Mouse (Mus musculus) kidney, postnatal 0 days (tissue): Measurements from ENCODE around the gene Igfbp7. TPM values are rescaled to one million over a fixed set of nuclear protein-coding genes. Genes with fewer than 3 reads are reported as not detected.

ENCODE experiments used
- ATAC-seq: fragments of 200-750 bp; cut with Nextera tagmentation; replicated peaks from 2 replicates; pipeline ENCODE4 v1.8.0; 2017; ENCODE audit warnings: low read depth, moderate number of reproducible peaks, moderate TSS enrichment, moderate library complexity; ENCODE audit not compliant: low FRiP score
- DNase-seq: peaks from one replicate; pipeline ENCODE4 v3.0.0-alpha.2; 2016; ENCODE audit warnings: low spot score
- H3K27ac ChIP-seq: fragments of 300-500 bp; sonication (generic); 2 replicates; pipeline ENCODE4 v1.5.1; 2014; ENCODE audit warnings: mild to moderate bottlenecking
- H3K27me3 ChIP-seq: fragments of 300-500 bp; sonication (generic); 2 replicates; pipeline ENCODE4 v1.6.1; 2014; ENCODE audit warnings: low read length, mixed read lengths; ENCODE audit not compliant: insufficient read depth
- H3K36me3 ChIP-seq: fragments of 300-500 bp; sonication (generic); 2 replicates; pipeline ENCODE4 v1.6.1; 2014; ENCODE audit warnings: low read length, mixed read lengths; ENCODE audit not compliant: insufficient read depth
- H3K4me1 ChIP-seq: fragments of 300-500 bp; sonication (generic); replicated peaks from 2 replicates; pipeline ENCODE4 v1.6.1; 2014; ENCODE audit warnings: antibody characterized with exemption, low read length, mixed read lengths; ENCODE audit not compliant: insufficient read depth
- H3K4me2 ChIP-seq: fragments of 300-500 bp; sonication (generic); 2 replicates; pipeline ENCODE4 v1.6.1; 2014; ENCODE audit warnings: mild to moderate bottlenecking, low read length, moderate library complexity, mixed read lengths
- H3K4me3 ChIP-seq: fragments of 300-500 bp; sonication (generic); replicated peaks from 2 replicates; pipeline ENCODE4 v1.5.1; 2014; ENCODE audit warnings: low read depth, low read length
- H3K9ac ChIP-seq: fragments of 300-500 bp; sonication (generic); 2 replicates; pipeline ENCODE4 v1.6.1; 2014; ENCODE audit warnings: low read depth, low read length
- H3K9me3 ChIP-seq: fragments of 300-500 bp; sonication (generic); replicated peaks from 2 replicates; pipeline ENCODE4 v1.6.1; 2016; ENCODE audit warnings: low read length, inconsistent platforms, mixed read lengths
- CTCF ChIP-seq: IDR thresholded peaks from 2 replicates; pipeline ENCODE4 v1.5.1; 2016; ENCODE audit warnings: antibody characterized with exemption, low read depth, mild to moderate bottlenecking, moderate library complexity
- WGBS: fragments of 180-500 bp; shearing (Covaris S2); extraction: QIAGEN DNeasy Blood & Tissue Kit; methylation state at CpG from one replicate; pipeline ENCODE4 v1.1.7; 2014; 5-methylcytosine and 5-hydroxymethylcytosine counted together
- polyA plus RNA-seq: library from polyadenylated mRNA; unstranded; fragments of >200 nt; fragmentation: Nextera tagmentation; extraction: Ambion mirVana; gene quantifications from 2 replicates; pipeline ENCODE4 v1.2.1, GENCODE M21; 2015

Igfbp7 gene
- polyA plus RNA-seq, 1 experiment from 2014 or later = 1,398 TPM

GRCm38 (mm10) chr5:77436308-77436707, 28.5 kb upstream of the Igfbp7 start:
- TF ChIP-seq CTCF = no peak
- no peaks in the 10 kb centered on the region for H3K9me3 ChIP-seq
- H3K27ac ChIP-seq = no peak overlapping the region
- peaks cover 6% of the 10 kb centered on the region; the same call in 1 of the 2 replicates for H3K4me1 ChIP-seq
- H3K4me2 ChIP-seq = no peak overlapping the region
- peak; percentile 40 for DNase-seq
- no peaks in the 10 kb centered on the region for H3K27me3 ChIP-seq
- no peak; the same call in 1 of the 2 replicates for ATAC-seq
- H3K36me3 ChIP-seq = no peaks in the 10 kb centered on the region
- no peak overlapping the region for H3K4me3 ChIP-seq
- H3K9ac ChIP-seq = no peak overlapping the region
- 49% methylated on average over 4 of the region's 4 CpGs for WGBS

DNA sequence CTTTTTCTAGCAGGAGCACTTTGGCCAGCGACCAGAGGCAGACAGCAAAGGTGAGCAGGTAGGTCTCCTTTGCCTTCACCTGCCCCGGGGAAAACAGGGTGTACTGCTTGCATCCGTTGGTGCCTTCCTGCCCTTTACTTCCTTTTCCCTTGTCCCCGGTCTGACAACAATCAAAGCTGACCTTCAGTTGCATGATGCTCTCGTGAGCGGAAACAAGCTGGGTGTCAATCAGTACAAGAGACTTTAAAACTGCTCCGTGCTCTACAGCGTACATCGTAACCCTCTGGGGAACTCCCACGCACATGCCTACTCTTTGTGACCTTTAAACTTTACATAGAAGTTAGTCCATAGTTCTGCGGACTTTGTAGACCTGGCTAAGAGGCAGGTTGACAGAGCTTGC, 26.2 kb upstream of the Igfbp7 start:
- ATAC-seq = peak; percentile 69; the same call in 1 of the 2 replicates
- peak overlapping the region; percentile 24; the same call in 1 of the 2 replicates for H3K4me2 ChIP-seq
- 28% methylated on average over 11 of the region's 11 CpGs for WGBS

GRCm38 (mm10) chr5:77433561-77433960, 25.7 kb upstream of the Igfbp7 start:
- DNase-seq = no peak
- H3K4me2 ChIP-seq = 0 out of 2 replicates have a peak overlapping the region, but pooled peaks have one; percentile 24
- no peaks in the 10 kb centered on the region for H3K27me3 ChIP-seq
- WGBS = 52% methylated on average over 9 of the region's 9 CpGs
- no peaks in the 10 kb centered on the region for H3K36me3 ChIP-seq
- H3K9me3 ChIP-seq = no peaks in the 10 kb centered on the region
- H3K4me3 ChIP-seq = no peak overlapping the region
- peaks cover 6% of the 10 kb centered on the region; the same call in 1 of the 2 replicates for H3K4me1 ChIP-seq
- peak; percentile 8; the same call in 1 of the 2 replicates for TF ChIP-seq CTCF
- 0 out of 2 replicates have a peak overlapping the region, but pooled peaks have one; percentile 15 for H3K27ac ChIP-seq
- ATAC-seq = no peak
- no peak overlapping the region for H3K9ac ChIP-seq

More for the DNA sequence above, 26.2 kb upstream of the Igfbp7 start:
- Histone ChIP-seq H3K36me3 (no peaks in the 10 kb centered on the region), H3K27me3 (no peaks in the 10 kb centered on the region), H3K27ac (no peak overlapping the region), H3K4me1 (peaks cover 6% of the 10 kb centered on the region; the same call in 1 of the 2 replicates), H3K9me3 (no peaks in the 10 kb centered on the region), H3K9ac (no peak overlapping the region), H3K4me3 (no peak overlapping the region)
- peak; percentile 22 for DNase-seq
- no peak for TF ChIP-seq CTCF

DNA sequence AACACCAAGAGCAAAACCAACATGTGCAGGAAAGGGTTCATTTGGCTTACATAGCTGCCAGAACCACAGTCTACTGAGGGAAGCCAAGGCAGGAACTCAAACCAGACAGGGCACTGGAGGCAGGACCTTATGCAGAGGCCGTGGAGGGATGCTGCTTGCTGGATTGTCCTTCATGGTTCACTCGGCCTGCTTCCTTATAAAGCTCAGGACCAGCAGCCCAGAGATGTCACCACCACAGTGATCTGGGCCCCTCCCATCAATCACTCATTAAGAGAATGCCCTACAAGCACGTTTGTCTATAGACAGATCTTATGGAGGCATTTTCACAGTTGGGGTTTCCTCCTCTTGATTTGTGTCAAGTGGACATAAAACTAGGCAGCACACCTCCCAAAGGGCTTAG, 25.3 kb upstream of the Igfbp7 start:
- no peak for TF ChIP-seq CTCF
- Histone ChIP-seq H3K4me2 (no peak overlapping the region), H3K27ac (no peak overlapping the region), H3K4me3 (no peak overlapping the region), H3K36me3 (no peaks in the 10 kb centered on the region), H3K4me1 (peaks cover 6% of the 10 kb centered on the region; the same call in 1 of the 2 replicates), H3K27me3 (no peaks in the 10 kb centered on the region), H3K9me3 (no peaks in the 10 kb centered on the region), H3K9ac (no peak overlapping the region)
- 53% methylated on average over 3 of the region's 3 CpGs for WGBS
- ATAC-seq (no peak), DNase-seq (no peak)

GRCm38 (mm10) chr5:77432446-77432845, 24.6 kb upstream of the Igfbp7 start:
- 72% methylated on average over 2 of the region's 2 CpGs for WGBS
- no peak for DNase-seq
- Histone ChIP-seq H3K4me2 (no peak overlapping the region), H3K4me1 (peaks cover 6% of the 10 kb centered on the region; the same call in 1 of the 2 replicates), H3K4me3 (no peak overlapping the region), H3K36me3 (no peaks in the 10 kb centered on the region), H3K27ac (no peak overlapping the region), H3K9ac (no peak overlapping the region), H3K9me3 (no peaks in the 10 kb centered on the region), H3K27me3 (no peaks in the 10 kb centered on the region)
- ATAC-seq = no peak
- no peak for TF ChIP-seq CTCF

DNA sequence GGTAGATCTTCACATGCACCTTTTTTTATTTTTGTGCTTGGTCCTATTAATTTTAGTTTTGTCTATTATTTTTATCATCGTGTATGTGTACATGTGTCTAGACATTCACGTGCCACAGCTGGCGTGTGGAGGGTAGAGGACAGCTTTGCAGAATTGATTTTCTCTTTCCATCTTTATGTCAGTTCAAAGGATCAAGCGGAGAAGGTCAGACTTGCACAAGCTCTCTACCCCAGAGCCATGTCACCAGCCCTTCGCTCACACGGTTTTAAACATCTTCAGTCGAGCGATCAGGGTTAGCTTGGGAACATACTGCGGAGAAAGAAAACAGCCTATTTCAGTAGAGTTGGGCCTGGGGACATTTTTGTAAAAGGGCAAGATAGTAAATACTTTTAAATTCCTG, 23.2 kb upstream of the Igfbp7 start:
- H3K27ac ChIP-seq = no peak overlapping the region
- no peaks in the 10 kb centered on the region for H3K9me3 ChIP-seq
- H3K27me3 ChIP-seq = no peaks in the 10 kb centered on the region
- no peak for TF ChIP-seq CTCF
- 79% methylated on average over 9 of the region's 9 CpGs for WGBS
- H3K4me2 ChIP-seq = no peak overlapping the region
- H3K4me3 ChIP-seq = no peak overlapping the region
- peaks cover 6% of the 10 kb centered on the region; the same call in 1 of the 2 replicates for H3K4me1 ChIP-seq
- no peaks in the 10 kb centered on the region for H3K36me3 ChIP-seq
- H3K9ac ChIP-seq = no peak overlapping the region
- DNase-seq = no peak
- no peak for ATAC-seq

DNA sequence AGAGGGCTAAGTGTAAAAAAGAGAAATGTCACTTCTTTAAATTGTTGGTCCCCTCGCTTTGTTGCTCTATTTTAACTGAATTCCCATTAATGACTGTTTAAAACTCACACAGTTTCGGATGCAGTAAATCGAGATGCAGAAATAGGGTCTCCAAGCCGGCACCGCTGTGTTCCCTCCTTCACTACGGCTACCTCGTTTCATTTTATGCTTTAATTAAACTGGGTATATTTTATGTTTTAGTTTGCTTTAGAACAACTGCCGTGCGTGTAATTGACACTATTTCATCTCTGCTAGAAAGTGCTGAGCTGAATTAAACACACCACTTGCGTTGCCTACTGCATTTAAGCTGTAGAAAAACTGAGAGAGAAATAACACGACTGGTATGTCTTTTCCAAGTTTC, 22.6 kb upstream of the Igfbp7 start:
- Histone ChIP-seq H3K9ac (no peak overlapping the region), H3K4me2 (no peak overlapping the region), H3K27me3 (no peaks in the 10 kb centered on the region), H3K4me3 (no peak overlapping the region), H3K36me3 (no peaks in the 10 kb centered on the region), H3K4me1 (peaks cover 6% of the 10 kb centered on the region; the same call in 1 of the 2 replicates), H3K27ac (no peak overlapping the region), H3K9me3 (no peaks in the 10 kb centered on the region)
- TF ChIP-seq CTCF = no peak
- WGBS = 58% methylated on average over 11 of the region's 11 CpGs
- ATAC-seq = no peak
- DNase-seq = no peak
